Mouse (Mus musculus) embryonic facial prominence, embryonic 10.5 days (tissue): Measurements from ENCODE around the gene Ttbk1. TPM values are rescaled to one million over a fixed set of nuclear protein-coding genes. Genes with fewer than 3 reads are reported as not detected.

Experiments
- DNase-seq: peaks from one replicate; pipeline ENCODE4 v3.0.0-alpha.2; 2017; ENCODE audit warnings: low spot score
- H3K27ac ChIP-seq: fragments of 300-500 bp; sonication (generic); replicated peaks from 2 replicates; pipeline ENCODE4 v1.5.1; 2016; ENCODE audit warnings: mild to moderate bottlenecking
- H3K27me3 ChIP-seq: fragments of 300-500 bp; sonication (generic); replicated peaks from 2 replicates; pipeline ENCODE4 v1.6.1; 2016; ENCODE audit warnings: low read depth, mild to moderate bottlenecking; ENCODE audit not compliant: poor library complexity, severe bottlenecking
- H3K36me3 ChIP-seq: fragments of 300-500 bp; sonication (generic); replicated peaks from 2 replicates; pipeline ENCODE4 v1.6.1; 2016; ENCODE audit warnings: mild to moderate bottlenecking, moderate library complexity
- H3K4me1 ChIP-seq: fragments of 300-500 bp; sonication (generic); 2 replicates; pipeline ENCODE4 v1.6.1; 2016
- H3K4me3 ChIP-seq: fragments of 300-500 bp; sonication (generic); 2 replicates; pipeline ENCODE4 v1.5.1; 2016; ENCODE audit warnings: mild to moderate bottlenecking, moderate library complexity
- H3K9me3 ChIP-seq: fragments of 300-500 bp; sonication (generic); 2 replicates; pipeline ENCODE4 v1.6.1; 2016; ENCODE audit warnings: mild to moderate bottlenecking
- WGBS: fragments of 180-500 bp; shearing (Covaris S2); methylation state at CpG from one replicate; pipeline ENCODE4 v1.1.7; 2016; 5-methylcytosine and 5-hydroxymethylcytosine counted together
- polyA plus RNA-seq: library from polyadenylated mRNA; unstranded; fragments of >200 nt; fragmentation: Nextera tagmentation; extraction: Ambion mirVana; gene quantifications from 2 replicates; pipeline ENCODE4 v1.2.1, GENCODE M21; 2016

The Ttbk1 gene
- polyA plus RNA-seq, 1 experiment from 2014 or later = 0.80 TPM

DNA sequence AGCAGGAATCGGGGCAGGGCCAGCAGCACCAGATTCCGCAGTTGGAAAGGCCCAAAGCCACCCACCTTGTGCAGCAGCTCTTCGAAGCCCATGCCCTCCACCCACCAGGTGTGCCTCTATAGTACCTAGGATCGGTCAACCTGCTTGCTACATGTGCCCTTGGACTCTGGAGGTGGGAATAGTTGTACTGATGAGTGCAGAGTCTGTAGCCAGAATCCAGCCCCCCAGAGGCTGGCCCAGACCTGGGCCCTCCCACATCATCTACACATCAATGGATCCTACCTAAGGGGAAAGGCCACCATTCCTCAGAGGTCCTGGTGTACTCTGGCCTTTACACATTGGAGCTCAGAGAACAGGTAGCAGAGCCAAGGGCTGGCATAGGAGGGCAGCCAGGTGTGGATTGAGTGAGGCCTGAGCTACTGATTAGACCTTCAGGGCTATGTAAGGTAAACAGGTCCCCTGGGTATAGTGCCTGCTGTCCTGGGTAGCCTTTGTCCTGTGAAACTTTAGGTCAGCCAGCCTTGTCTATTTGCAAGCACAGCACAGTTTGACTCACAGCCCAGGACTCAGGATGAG, 49.1 kb downstream of the Ttbk1 start, which contains the start of gene Slc22a7:
Gene Slc22a7, minus strand, starts transcription at position 160 of the 576 bp plus-strand sequence.
- 80% methylated on average over 4 of the region's 4 CpGs for WGBS
- no peak for DNase-seq
- Histone ChIP-seq H3K9me3 (no peaks in the 10 kb centered on the region), H3K27ac (no peak within 1 kb of the TSS), H3K27me3 (peaks cover 75% of the 10 kb centered on the region), H3K36me3 (no peaks in the 10 kb centered on the region), H3K4me1 (peaks cover 35% of the 10 kb centered on the region), H3K4me3 (no peak within 1 kb of the TSS)

DNA sequence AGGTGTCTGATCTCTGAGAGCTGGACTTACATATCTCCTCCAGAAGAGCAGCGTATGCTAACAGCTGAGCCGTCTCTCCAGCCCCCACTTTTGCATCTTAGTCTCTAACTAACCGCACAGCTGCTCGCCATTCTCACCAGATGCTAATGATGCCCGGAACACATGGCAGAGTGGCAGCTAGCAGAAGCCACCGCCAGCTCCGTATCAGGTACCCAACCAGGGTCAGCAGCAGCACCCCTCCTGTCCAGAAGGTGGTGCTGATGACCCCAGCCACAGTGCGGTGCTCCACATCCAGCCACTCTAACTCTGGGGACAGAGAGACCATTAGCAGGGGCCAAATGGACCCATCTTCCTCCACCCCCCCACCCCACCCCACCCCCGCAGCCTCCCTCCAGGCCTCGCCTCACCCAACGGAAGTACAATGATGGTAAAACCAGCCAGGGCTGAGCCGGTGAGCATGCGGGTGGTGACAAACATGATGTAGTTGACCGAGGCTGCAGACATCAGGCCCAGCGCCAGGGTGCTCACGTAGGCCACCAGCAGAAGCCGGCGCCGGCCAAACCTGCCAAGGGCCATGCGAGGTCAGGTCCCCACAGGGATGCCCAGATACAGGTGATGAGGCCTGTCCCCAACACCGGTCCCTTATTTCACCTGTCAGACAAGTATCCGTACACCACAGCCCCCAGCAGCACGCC, 50.7 kb downstream of the Ttbk1 start:
- Histone ChIP-seq H3K36me3 (no peaks in the 10 kb centered on the region), H3K27me3 (peaks cover 67% of the 10 kb centered on the region), H3K4me1 (peaks cover 19% of the 10 kb centered on the region), H3K4me3 (peak overlapping the region; percentile 31), H3K27ac (peak overlapping the region; percentile 19; the same call in 1 of the 2 replicates), H3K9me3 (no peaks in the 10 kb centered on the region)
- DNase-seq = peak; percentile 66
- WGBS = 28% methylated on average over 23 of the region's 23 CpGs

DNA sequence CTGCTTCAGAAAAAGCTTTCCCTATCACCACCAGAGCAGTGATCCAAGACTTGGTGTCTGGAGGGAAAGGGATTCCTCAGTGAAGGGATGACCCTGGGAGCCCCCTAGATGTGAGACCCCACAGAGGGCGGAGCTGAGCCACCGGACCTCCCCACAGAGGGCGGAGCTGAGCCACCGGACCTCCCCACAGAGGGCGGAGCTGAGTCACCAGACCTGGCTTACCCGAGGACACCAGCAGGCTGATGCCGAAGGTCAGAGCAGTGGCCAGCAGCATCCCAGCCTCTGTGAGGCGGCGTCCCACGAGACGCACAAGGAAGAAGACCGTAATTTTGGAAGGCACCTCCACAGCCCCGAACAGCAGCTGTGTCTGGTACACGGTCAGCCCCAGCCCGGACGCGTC, 53.8 kb downstream of the Ttbk1 start:
- Histone ChIP-seq H3K4me3 (peak overlapping the region; percentile 50), H3K27ac (peak overlapping the region; percentile 44; the same call in 1 of the 2 replicates), H3K4me1 (peaks cover 36% of the 10 kb centered on the region), H3K9me3 (no peaks in the 10 kb centered on the region), H3K27me3 (peaks cover 81% of the 10 kb centered on the region), H3K36me3 (no peaks in the 10 kb centered on the region)
- 4% methylated on average over 17 of the region's 17 CpGs for WGBS
- peak; percentile 63 for DNase-seq

DNA sequence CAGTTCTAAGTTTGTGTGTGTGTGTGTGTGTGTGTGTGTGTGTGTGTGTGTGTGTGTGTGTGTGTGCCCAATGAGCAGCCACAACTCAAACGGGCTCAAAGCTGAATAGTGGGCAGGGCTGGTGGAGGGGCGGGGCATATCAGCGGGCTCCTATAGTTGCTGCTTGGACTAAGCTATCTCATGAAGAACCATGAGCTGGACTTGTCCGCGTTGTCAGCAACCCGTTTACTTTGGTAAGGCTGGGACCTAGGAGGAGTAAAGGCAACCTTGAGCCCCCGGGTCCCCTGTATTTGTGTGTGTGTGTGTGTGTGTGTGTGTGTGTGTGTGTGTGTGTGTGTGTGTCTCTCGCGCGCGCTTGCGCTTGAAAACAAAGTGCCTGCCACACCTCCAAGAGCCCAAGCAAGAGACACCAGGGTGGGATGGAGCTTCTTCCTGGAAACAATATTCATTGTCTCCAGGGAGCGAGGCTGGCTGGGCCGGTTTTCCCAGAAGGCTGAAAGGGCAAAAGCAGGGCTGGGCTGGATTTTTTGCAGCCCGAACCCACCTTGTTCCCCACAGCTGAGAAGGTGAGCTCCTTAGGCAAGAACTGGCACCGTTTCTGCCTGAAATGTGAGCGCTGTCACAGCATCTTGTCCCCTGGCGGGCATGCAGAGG, 58.6 kb downstream of the Ttbk1 start, which contains the start of gene Crip3:
Gene Crip3, plus strand, starts transcription at position 166 of the 654 bp plus-strand sequence.
- DNase-seq = peak; percentile 53

DNA sequence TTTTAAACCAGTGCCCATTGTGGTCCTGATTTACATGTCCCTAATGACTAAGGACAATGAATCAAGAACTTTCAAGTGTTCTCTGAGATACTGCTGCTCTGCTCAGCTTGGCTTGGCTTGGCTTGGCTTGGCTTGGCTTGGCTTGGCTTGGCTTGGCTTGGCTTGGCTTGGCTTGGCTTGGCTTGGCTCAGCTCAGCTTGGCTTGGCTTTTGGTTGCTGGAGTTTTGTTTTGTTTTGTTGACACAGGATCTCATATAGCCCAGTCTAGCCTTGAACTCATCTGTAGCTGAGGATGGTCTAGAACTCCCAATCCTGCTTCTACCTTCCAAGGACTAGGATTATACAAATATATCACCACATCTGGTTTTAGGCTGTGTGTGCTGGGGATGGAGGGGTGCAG, 61.0 kb downstream of the Ttbk1 start:
- DNase-seq = no peak
- Histone ChIP-seq H3K27ac (no peak overlapping the region), H3K36me3 (no peaks in the 10 kb centered on the region), H3K4me3 (no peak overlapping the region), H3K4me1 (peaks cover 20% of the 10 kb centered on the region), H3K9me3 (no peaks in the 10 kb centered on the region), H3K27me3 (peaks cover 26% of the 10 kb centered on the region)

More for the DNA sequence above, 58.6 kb downstream of the Ttbk1 start, which contains the start of gene Crip3:
- Histone ChIP-seq H3K27ac (no peak within 1 kb of the TSS), H3K9me3 (no peaks in the 10 kb centered on the region), H3K4me1 (peaks cover 25% of the 10 kb centered on the region), H3K27me3 (peaks cover 39% of the 10 kb centered on the region), H3K4me3 (peak within 1 kb of the TSS; percentile 47), H3K36me3 (no peaks in the 10 kb centered on the region)
- WGBS = 6% methylated on average over 18 of the region's 18 CpGs

DNA sequence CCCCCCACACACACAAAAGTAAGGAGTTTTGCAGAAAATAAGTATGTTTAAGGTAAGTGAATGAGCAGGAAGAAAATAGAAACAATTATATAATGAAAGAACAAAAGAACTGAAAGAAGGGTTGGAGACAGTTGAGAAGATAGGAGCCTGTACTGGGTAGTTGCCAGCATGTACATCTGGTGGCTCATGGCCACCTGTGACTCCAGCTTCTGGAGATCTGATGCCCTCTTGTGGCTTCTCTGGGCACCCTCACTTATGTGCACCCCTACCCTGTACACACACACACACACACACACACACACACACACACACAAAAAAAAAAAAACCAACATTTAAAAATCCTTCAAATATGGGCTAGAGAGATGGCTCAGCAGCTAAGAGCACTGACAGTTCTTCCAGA, 67.8 kb downstream of the Ttbk1 start:
- no peaks in the 10 kb centered on the region for H3K4me1 ChIP-seq
- no peaks in the 10 kb centered on the region for H3K9me3 ChIP-seq
- H3K27me3 ChIP-seq = no peaks in the 10 kb centered on the region
- peaks cover 4% of the 10 kb centered on the region for H3K36me3 ChIP-seq
- H3K27ac ChIP-seq = no peak overlapping the region
- no peak overlapping the region for H3K4me3 ChIP-seq
- DNase-seq = no peak

DNA sequence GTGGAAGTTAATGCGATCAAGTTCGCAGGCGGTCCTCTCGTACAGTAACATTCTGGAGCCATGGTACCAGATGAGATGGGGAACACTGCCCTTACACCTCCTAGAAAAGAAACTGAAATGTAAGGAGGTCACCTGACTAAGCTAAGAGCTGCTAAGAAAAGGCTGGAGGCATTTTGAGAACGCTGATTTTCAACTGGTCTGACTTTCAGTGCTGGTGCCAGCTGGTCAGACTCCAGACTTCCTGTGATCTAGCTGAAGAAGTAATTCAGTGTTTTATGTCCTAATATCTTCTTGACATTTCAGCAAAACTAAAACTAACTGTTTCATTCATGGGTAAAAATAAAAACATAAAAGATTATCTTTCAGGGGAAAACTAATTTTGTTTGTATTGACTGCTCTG, 68.8 kb downstream of the Ttbk1 start:
- no peaks in the 10 kb centered on the region for H3K4me1 ChIP-seq
- H3K9me3 ChIP-seq = no peaks in the 10 kb centered on the region
- H3K4me3 ChIP-seq = no peak overlapping the region
- H3K36me3 ChIP-seq = peaks cover 14% of the 10 kb centered on the region
- H3K27ac ChIP-seq = no peak overlapping the region
- no peak for DNase-seq
- 83% methylated on average over 5 of the region's 5 CpGs for WGBS
- no peaks in the 10 kb centered on the region for H3K27me3 ChIP-seq

DNA sequence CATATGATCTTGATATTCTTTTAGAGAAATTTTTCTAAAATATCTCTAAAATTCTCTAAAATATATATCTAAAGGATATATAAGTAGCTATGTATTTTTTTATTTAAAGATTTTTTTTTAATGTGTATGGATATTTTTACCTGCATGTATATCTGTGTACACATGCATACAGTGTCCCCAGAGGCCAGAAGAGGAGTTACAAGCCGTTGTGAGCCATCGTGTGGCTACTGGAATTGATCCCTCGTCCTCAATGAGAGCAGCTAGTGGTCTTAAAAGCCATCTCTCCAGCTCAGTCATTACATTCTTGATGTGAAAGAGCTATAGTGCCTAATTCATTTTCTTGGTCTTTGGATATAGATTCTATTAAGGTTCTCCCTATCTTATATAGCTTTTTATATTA, 79.0 kb downstream of the Ttbk1 start:
- peaks cover 84% of the 10 kb centered on the region for H3K36me3 ChIP-seq
- no peak for DNase-seq
- H3K27ac ChIP-seq = no peak overlapping the region
- H3K9me3 ChIP-seq = no peaks in the 10 kb centered on the region
- no peaks in the 10 kb centered on the region for H3K4me1 ChIP-seq
- WGBS = 37% methylated on average over 3 of the region's 3 CpGs
- no peaks in the 10 kb centered on the region for H3K27me3 ChIP-seq
- no peak overlapping the region for H3K4me3 ChIP-seq

DNA sequence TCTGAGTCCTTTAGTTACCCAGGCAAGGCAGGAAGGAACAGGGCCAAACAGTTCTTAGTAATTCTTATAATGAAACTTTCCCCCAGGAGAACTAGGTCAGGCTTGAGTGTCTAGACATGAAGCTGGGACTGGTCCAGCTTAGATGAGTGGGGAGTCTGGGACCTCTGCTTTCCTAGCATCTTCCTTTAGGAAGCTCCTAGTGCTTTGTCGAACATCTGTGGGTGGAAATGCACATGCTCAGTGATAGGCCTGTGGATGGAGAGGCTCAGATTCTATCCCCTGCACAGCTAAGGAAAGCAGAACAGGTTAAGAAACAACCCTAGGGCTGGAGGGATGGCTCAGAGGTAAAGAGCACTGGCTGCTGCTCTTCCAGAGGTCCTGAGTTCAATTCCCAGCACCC, 92.8 kb downstream of the Ttbk1 start:
- Histone ChIP-seq H3K9me3 (no peaks in the 10 kb centered on the region), H3K4me1 (no peaks in the 10 kb centered on the region), H3K36me3 (peaks cover 64% of the 10 kb centered on the region), H3K4me3 (no peak overlapping the region), H3K27me3 (no peaks in the 10 kb centered on the region), H3K27ac (no peak overlapping the region)
- DNase-seq = no peak
- 88% methylated on average over 1 of the region's 1 CpGs for WGBS

DNA sequence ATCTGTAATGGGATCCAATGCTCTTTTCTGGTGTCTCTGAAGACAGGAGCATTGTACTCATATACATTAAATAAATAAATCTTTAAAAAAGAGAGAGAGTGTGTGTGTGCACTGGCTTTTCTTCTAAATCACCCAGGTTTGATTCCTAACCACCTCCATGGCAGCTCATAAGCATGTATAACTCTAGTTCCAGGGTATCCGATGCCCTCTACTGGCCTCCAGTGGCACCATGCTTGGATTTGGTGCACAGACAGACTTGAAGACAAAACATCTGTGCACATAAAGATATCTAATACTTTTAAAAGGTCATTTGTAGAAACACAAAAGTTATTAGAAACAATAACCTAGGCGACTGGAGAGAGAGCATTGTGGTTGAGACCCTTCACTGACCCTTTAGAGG, 94.5 kb downstream of the Ttbk1 start:
- Histone ChIP-seq H3K27me3 (no peaks in the 10 kb centered on the region), H3K9me3 (no peaks in the 10 kb centered on the region), H3K4me1 (no peaks in the 10 kb centered on the region), H3K36me3 (peaks cover 64% of the 10 kb centered on the region), H3K27ac (no peak overlapping the region), H3K4me3 (no peak overlapping the region)
- peak; percentile 49 for DNase-seq
- 48% methylated on average over 2 of the region's 2 CpGs for WGBS
